ENCODE assay signal across 8 mouse cellular contexts in genomic region chr12:70967581-70967980, GRCm38 (mm10). TPM values are rescaled to one million over a fixed set of nuclear protein-coding genes. Genes with fewer than 3 reads are reported as not detected.
DNase-seq lines count a peak whose midpoint lies in the region; ATAC-seq and TF ChIP-seq lines count a peak whose summit lies in the region.

No protein-coding gene starts in this region.

- ATAC-seq in kidney, postnatal 0 days (replicated peaks; ENCODE audit: low FRiP score, low read depth) = no peak
- ATAC-seq in midbrain, embryonic 15.5 days (replicated peaks) = no peak

- peak; percentile 38 for DNase-seq in kidney, postnatal 0 days (ENCODE audit: low spot score)
- no peak for DNase-seq in kidney, adult 11 months
- DNase-seq in heart, postnatal 4 days = peak; percentile 15
- no peak for DNase-seq in thymus, postnatal 14 days
- no peak for DNase-seq in urinary bladder, postnatal 10 days (ENCODE audit: low spot score)
- DNase-seq in cerebellum, postnatal 25 days = no peak

- no peaks in the 10 kb centered on the region for H3K36me3 ChIP-seq in kidney, postnatal 0 days (ENCODE audit: insufficient read depth, low read length)
- peaks cover 12% of the 10 kb centered on the region; the same call in 1 of the 2 replicates for H3K36me3 ChIP-seq in midbrain, embryonic 15.5 days (replicated peaks)

- 33% methylated on average over 8 of the region's 8 CpGs for WGBS in kidney, postnatal 0 days
- 52% methylated on average over 8 of the region's 8 CpGs for WGBS in midbrain, embryonic 15.5 days

- no peaks in the 10 kb centered on the region for H3K9me3 ChIP-seq in kidney, postnatal 0 days (replicated peaks; ENCODE audit: low read length)
- H3K9me3 ChIP-seq in midbrain, embryonic 15.5 days = no peaks in the 10 kb centered on the region

- peak overlapping the region; percentile 55 for H3K4me2 ChIP-seq in kidney, postnatal 0 days (ENCODE audit: low read length)
- H3K4me2 ChIP-seq in midbrain, embryonic 15.5 days = peak overlapping the region; percentile 60

- no peaks in the 10 kb centered on the region for H3K27me3 ChIP-seq in kidney, postnatal 0 days (ENCODE audit: insufficient read depth, low read length)
- no peaks in the 10 kb centered on the region for H3K27me3 ChIP-seq in midbrain, embryonic 15.5 days (replicated peaks)

- peak overlapping the region; percentile 61 for H3K4me3 ChIP-seq in kidney, postnatal 0 days (replicated peaks; ENCODE audit: low read depth, low read length)
- H3K4me3 ChIP-seq in bone marrow macrophage, adult 2 months (ENCODE audit: insufficient read depth, low read length) = peak overlapping the region; percentile 80
- H3K4me3 ChIP-seq in midbrain, embryonic 15.5 days = peak overlapping the region; percentile 73

- TF ChIP-seq POLR2A in bone marrow macrophage, adult 2 months (IDR thresholded peaks at IDR 0.05; ENCODE audit: borderline replicate concordance, low read depth, low read length) = no peak

- H3K27ac ChIP-seq in kidney, postnatal 0 days = peak overlapping the region; percentile 96
- peak overlapping the region; percentile 90 for H3K27ac ChIP-seq in bone marrow macrophage, adult 2 months (ENCODE audit: insufficient read depth, low read depth, low read length)
- H3K27ac ChIP-seq in midbrain, embryonic 15.5 days = peak overlapping the region; percentile 90

- peak overlapping the region; percentile 68 for H3K9ac ChIP-seq in kidney, postnatal 0 days (ENCODE audit: low read depth, low read length)
- no peak overlapping the region for H3K9ac ChIP-seq in midbrain, embryonic 15.5 days

- TF ChIP-seq CTCF in kidney, postnatal 0 days (IDR thresholded peaks at IDR 0.05; ENCODE audit: low read depth) = no peak
- no peak for TF ChIP-seq CTCF in bone marrow macrophage, adult 2 months (IDR thresholded peaks at IDR 0.05; ENCODE audit: low read depth, low read length)

- H3K4me1 ChIP-seq in kidney, postnatal 0 days (replicated peaks; ENCODE audit: insufficient read depth, low read length) = no peaks in the 10 kb centered on the region
- peaks cover 5% of the 10 kb centered on the region; the same call in 1 of the 2 replicates for H3K4me1 ChIP-seq in bone marrow macrophage, adult 2 months (ENCODE audit: control insufficient read depth, insufficient read depth, low read length)
- peaks cover 4% of the 10 kb centered on the region; the same call in 1 of the 2 replicates for H3K4me1 ChIP-seq in midbrain, embryonic 15.5 days

RNA-seq across cellular contexts. Expression of gene Psma3, which starts 6.8 kb away (rescaled TPM):
- polyA plus RNA-seq in kidney, postnatal 0 days (2015; fragmentation: Nextera tagmentation; extraction: Ambion mirVana) = 606 and 634 TPM in 2 replicates
- 153 and 169 TPM in 2 replicates for polyA plus RNA-seq in bone marrow macrophage, adult 2 months (2012; ENCODE audit: insufficient read depth, insufficient read length, missing spikeins)
- 100 to 1,000 TPM; 257 to 261 TPM for total RNA-seq in heart, postnatal 4 days (2021)
- polyA plus RNA-seq in midbrain, embryonic 15.5 days (2015; fragmentation: Nextera tagmentation; extraction: Ambion mirVana) = 495 and 513 TPM in 2 replicates

RNA-seq across cellular contexts. Expression of gene Actr10, which starts 29.9 kb away (rescaled TPM):
- 269 and 280 TPM in 2 replicates for polyA plus RNA-seq in kidney, postnatal 0 days (2015; fragmentation: Nextera tagmentation; extraction: Ambion mirVana)
- 95.7 and 114 TPM in 2 replicates for polyA plus RNA-seq in bone marrow macrophage, adult 2 months (2012; ENCODE audit: insufficient read depth, insufficient read length, missing spikeins)
- 100 to 1,000 TPM; 165 to 176 TPM for total RNA-seq in heart, postnatal 4 days (2021)
- polyA plus RNA-seq in midbrain, embryonic 15.5 days (2015; fragmentation: Nextera tagmentation; extraction: Ambion mirVana) = 180 and 195 TPM in 2 replicates

RNA-seq across cellular contexts. Expression of gene Arid4a, which starts 48.2 kb away (rescaled TPM):
- 32.4 and 32.6 TPM in 2 replicates for polyA plus RNA-seq in kidney, postnatal 0 days (2015; fragmentation: Nextera tagmentation; extraction: Ambion mirVana)
- 68.0 and 78.1 TPM in 2 replicates for polyA plus RNA-seq in bone marrow macrophage, adult 2 months (2012; ENCODE audit: insufficient read depth, insufficient read length, missing spikeins)
- total RNA-seq in heart, postnatal 4 days (2021) = 10 to 100 TPM; 13.0 to 13.4 TPM
- polyA plus RNA-seq in midbrain, embryonic 15.5 days (2015; fragmentation: Nextera tagmentation; extraction: Ambion mirVana) = 43.9 and 45.3 TPM in 2 replicates

Comparison
In these comparisons a context has a peak if more than half of its experiments do, and no peak if none do; other contexts are left out.
1. DNase-seq: peak in kidney, postnatal 0 days (single experiment) and heart, postnatal 4 days (single experiment); none in kidney, adult 11 months (single experiment), thymus, postnatal 14 days (single experiment), urinary bladder, postnatal 10 days (single experiment) and cerebellum, postnatal 25 days (0 of 2).
2. Peak in every context shown above with its lines, with median percentiles within 50 percentile points of each other: H3K27ac ChIP-seq and H3K4me3 ChIP-seq.